Mouse (Mus musculus) gastrocnemius, postnatal 14 days (tissue): Measurements from ENCODE around the gene Klc4. TPM values are rescaled to one million over a fixed set of nuclear protein-coding genes. Genes with fewer than 3 reads are reported as not detected.

ENCODE experiments used
- DNase-seq: peaks from one replicate; pipeline ENCODE4 v3.0.0; 2021; ENCODE audit warnings: mixed read lengths
- intact Hi-C: fragments of 180-260 bp; cut with DNase I; formaldehyde crosslinking; loops from one replicate; pipeline ENCODE4 v1.15.1; 2025; ENCODE audit warnings: low total_unique reads
- long read RNA-seq, 2 experiments: library from polyadenylated mRNA; stranded (forward); transcript quantifications; one replicate each; pipeline ENCODE4 v2.0.0; 2021
- total RNA-seq, 2 experiments: library from RNA; stranded (reverse); gene quantifications; 2 replicates each; pipeline ENCODE4 v1.2.3; 2021

Klc4 gene
- total RNA-seq: 10 to 100 TPM; 13.7 to 14.9 TPM
- long read RNA-seq, experiment 1, transcript Klc4-202 (16 exons, 2,313 nt): major isoform, 9 of 36 reads
- long read RNA-seq, experiment 1, partial matches to known transcripts: 5 of 36 reads
- long read RNA-seq, experiment 1, other reads (novel, unspliced or antisense): 22 of 36 reads
- long read RNA-seq, experiment 2, partial matches to known transcripts: 5 of 21 reads
- long read RNA-seq, experiment 2, other reads (novel, unspliced or antisense): 11 of 21 reads

GRCm38 (mm10) chr17:46645561-46646321 lies at the start of gene Klc4, which contains the start of gene Mrpl2:
Klc4 (minus strand) TSS chr17:46646022.
Mrpl2 (plus strand) TSS chr17:46646229.
- peak; percentile 97 for DNase-seq
- intact Hi-C loops: no loop called here

- DNase-seq: no peak
- intact Hi-C loops: no loop called here
Observed at GRCm38 (mm10) chr17:46694517-46695063, 48.8 kb upstream of the Klc4 start.

- intact Hi-C loops: no loop called here
Observed at GRCm38 (mm10) chr17:46691390-46691789, 45.6 kb upstream of the Klc4 start.

DNA sequence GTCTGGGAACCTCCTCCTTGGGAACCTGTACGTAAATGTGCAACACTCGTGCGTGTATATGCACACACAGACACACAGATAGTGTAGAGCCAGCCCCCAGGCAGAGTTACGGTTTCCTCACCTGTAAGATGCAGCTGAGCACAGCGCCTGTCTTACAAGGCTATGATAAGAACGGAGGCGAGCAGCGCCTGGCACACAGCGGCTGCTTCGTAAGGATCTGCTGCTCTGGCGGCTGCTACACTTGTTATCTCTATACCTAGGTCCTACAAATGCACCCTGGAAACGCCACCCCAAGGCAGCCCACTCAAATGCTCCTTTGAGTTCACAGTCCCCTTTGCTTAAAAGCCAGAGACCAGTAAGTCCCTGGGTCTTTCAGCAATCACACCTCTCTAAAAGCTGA lies 44.8 kb upstream of the Klc4 start:
- intact Hi-C loops: no loop called here
- no peak for DNase-seq

More at GRCm38 (mm10) chr17:46691390-46691789, 45.6 kb upstream of the Klc4 start:
- no peak for DNase-seq

- no peak for DNase-seq
- intact Hi-C loops: no loop called here
Observed at GRCm38 (mm10) chr17:46685913-46686312, 40.1 kb upstream of the Klc4 start.

GRCm38 (mm10) chr17:46682654-46683389 lies 37.0 kb upstream of the Klc4 start:
- no peak for DNase-seq

DNA sequence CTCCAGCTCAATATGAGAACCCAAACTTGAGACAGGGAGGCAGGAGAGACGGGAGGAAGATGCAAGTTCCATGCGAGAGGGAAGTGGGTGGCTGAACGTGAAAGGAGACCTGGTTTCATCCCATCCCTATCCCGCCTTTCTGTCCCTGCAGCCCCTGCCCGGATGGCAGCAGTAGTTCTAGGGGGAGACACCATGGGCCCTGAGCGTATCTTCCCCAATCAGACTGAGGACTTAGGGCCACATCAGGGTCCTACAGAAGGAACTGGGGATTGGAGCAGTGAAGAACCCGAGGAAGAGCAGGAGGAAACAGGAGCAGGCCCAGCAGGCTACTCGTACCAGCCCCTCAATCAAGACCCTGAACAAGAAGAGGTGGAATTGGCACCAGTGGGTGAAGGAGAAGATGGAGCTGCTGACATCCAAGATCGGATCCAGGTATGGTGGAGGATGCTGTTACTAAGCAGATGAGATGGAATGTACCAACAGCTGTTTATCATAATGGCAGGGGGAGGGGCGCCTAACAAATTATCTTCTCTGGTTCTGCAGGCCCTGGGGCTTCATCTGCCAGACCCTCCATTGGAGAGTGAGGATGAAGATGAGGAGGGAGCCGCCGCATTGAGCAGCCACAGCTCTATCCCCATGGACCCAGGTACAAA lies 35.8 kb upstream of the Klc4 start:
- intact Hi-C loops: no loop called here
- no peak for DNase-seq

More at GRCm38 (mm10) chr17:46682654-46683389, 37.0 kb upstream of the Klc4 start:
- intact Hi-C loops: no loop called here

DNA sequence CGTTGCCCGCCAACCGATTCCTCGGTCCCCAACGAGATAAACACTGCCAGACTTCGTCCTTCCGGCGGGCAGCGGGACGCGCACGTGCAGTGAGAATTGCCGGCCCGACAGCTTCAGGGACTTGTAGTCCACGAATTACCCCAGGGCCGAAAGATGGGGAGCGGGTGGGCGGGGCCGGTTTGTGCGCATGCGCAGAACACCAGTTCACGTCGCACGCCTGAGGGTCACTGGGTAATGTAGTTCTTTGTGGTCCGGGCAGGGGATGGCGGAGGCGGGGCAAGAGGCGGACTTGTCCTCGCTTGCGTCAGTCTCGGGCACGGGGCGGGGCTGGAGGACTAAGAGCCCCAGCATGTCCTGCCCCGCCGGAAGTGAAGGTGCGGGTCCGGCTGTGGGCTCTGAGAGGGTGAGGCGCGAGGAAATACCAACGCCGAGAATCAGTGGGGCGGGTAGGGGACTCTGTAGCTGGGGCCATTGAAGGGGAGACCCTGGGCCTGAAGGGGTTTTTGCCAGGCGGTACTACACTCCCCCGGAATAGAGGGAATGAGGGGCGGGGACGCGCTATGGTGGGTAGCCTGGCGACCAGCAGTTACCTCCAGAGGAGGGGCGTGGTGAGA lies 35.0 kb upstream of the Klc4 start, which contains the start of gene Klhdc3:
Klhdc3 (minus strand) TSS at position 155 of the 614 bp plus-strand sequence.
- intact Hi-C loops: no loop called here
- DNase-seq: peak; percentile 99

DNA sequence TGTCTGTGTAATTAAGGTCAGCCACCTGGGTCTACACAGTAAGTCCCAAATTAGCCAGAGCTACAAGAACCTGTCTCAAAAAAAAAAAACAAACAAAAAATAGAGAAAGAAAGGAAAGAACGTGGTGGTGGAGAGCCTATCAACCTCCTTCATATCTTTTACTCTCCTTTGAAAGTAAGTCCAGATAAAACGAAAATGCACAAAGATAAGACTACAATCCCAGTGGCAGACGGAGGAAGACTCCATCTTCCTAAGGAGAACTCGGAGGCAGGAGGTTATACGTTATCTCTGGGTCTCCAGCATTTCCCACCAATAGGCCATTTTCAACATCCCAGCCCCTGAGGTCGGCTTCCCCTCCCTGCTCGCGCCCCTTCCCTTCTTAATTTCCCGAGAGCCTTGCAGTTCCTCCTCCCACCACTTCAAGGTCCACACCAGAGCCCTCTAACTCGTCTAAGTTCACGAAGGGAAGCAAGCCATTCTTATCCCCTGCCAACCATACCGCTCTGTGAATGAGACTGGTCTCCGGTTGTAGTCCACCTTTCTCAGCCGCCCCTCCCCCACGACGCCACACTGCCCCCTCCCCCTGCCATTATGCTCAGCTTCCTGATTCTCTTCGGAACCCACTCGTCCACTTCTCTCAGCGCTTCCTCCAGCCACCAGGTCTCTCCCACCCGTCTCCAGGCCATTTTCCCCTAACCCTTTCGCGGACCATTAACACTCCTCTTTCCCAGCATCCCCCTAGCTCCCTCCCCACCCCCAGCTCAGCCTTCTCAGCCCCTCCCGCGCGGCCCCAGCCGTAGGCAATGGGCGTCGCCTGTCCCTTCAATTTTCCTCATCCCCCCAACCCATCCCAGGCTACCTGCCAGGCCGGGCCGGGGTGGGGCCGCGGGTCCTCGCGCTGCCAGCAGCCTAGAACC lies 34.3 kb upstream of the Klc4 start:
- peak; percentile 61 for DNase-seq
- intact Hi-C loops: no loop called here

DNA sequence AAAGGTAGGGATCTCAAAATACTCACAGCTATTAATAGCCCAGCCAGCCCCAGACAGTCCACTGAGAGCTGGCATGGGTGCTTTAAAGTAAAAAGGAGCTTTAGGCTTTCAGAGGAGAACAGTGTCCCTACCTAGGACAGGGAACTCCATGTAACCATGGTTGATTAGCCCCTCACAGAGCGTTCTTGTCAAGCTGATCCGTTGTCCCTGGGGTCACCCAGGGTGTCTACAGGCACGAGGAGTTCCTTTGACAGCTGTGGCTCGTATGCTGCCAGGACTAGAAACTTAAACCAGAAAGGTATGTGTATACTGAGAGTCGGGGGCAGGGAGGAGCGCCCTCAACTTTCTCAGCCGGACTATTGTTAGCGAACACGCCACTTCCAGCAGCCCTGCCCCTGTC lies 33.1 kb upstream of the Klc4 start:
- intact Hi-C loops: no loop called here
- peak; percentile 42 for DNase-seq

DNA sequence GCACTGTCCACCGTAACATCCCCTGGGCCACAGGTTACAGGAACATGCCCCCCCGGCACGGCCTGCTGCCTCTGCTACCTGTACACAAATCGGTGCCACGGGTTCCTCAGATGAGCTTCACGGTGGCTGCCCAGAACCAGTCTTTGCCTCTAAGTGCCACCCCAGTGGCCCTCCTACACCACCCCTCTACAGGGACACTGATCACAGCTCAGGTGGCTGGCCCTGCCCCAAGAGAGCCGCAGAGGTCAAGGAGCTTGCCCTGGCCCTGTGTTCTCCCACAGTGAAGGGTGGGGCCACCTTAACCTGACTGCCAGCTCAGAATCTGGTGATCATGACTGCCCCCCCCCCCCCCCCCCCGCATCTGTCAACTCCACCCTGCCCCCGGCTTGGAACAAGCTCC lies 32.6 kb upstream of the Klc4 start, which contains the start of gene Mea1:
Mea1 (plus strand) TSS at position 378 of the 400 bp plus-strand sequence.
- intact Hi-C loops: no loop called here
- peak; percentile 71 for DNase-seq

DNA sequence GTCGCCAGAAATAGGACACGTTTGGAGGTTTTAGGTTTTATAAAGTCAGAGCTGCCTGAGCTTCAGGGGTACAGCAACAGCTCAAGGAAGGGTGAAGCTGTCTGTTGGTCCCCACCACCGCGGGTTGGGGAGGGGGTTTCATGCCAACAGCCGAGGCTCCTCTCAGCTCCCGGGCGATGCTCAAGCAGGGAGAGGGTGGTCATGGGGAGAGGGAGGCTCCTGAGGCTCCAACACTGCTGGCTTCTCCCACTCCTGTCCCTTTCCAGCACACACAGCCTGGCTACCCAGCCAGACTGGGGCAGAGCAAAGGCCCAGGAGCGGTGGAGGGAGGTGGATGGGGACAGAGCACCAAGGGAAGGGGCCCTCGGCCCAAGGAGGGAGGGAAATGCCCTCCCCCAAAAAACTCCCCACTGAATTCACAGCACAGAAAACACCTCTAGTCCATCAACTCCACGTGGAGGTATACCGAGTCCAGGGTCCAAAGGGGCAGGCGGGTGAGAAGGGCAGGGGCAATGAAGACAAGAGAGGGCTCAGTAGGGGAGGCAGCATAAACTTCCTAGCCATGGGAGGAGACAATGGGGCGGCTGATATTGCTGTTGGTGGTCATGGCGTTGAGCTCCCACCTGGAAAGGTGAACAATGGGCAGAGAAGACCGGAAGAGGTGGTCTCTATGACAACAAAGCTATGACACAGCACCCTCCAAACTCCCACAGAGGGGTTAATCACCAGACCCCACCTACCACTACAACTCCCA lies 28.9 kb upstream of the Klc4 start:
- intact Hi-C loops: no loop called here
- no peak for DNase-seq

DNA sequence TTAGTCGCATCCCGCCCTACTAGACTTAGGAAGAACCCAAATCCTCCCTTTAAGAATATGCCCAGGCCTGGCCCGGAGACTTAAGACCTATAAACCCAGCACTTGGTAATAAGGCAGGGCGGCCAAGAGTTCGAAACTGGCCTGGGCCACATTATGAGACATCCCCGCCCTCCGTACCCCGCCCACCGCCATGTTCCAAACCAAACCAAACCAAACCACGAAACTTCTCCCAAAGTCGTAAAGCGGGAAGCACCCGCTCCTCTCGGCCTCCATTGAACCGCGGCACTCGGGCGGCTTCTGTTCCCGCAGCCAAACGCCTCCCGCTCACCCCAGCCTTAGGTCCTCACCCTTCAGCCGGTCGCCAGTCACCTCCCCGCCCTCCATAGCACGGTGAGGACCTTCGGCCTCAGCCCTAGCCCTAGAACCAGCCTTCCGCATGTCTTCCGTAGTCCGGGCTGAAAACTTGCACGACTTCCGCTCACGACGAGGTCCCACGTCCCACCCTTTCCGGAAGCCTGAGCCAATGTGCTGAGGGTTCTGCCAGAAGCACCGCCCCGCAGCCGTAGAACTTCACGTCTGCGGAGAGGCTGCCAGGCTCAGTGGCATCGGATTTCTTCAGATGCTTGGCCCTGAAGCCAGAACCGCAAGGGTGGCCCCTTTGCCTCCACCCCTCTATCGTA lies 28.2 kb upstream of the Klc4 start, which contains the start of gene Rrp36:
Rrp36 (minus strand) TSS at position 503 of the 680 bp plus-strand sequence.
- intact Hi-C loops: no loop called here
- peak; percentile 93 for DNase-seq

- DNase-seq: no peak
Observed at GRCm38 (mm10) chr17:46669911-46670310, 24.1 kb upstream of the Klc4 start.

GRCm38 (mm10) chr17:46667712-46668111 lies 21.9 kb upstream of the Klc4 start:
- DNase-seq: no peak
- intact Hi-C loops: no loop called here

More at GRCm38 (mm10) chr17:46669911-46670310, 24.1 kb upstream of the Klc4 start:
- intact Hi-C loops: no loop called here

GRCm38 (mm10) chr17:46662730-46663129 lies 16.9 kb upstream of the Klc4 start:
- intact Hi-C loops: no loop called here
- peak; percentile 53 for DNase-seq
